Mouse (Mus musculus) bone marrow, adult 2 months (tissue): ENCODE measurements at regions not wholly inside any gene's neighbourhood (a gene's known extent, or its start where the extent isn't known, plus 50 kb on each side); places are given as distances from the start of the nearest gene placed in this dataset.

ENCODE experiments used
- CTCF ChIP-seq: fragments of 200-500 bp; IDR thresholded peaks from 2 replicates; pipeline ENCODE4 v1.5.1; 2011; ENCODE audit warnings: low read length, control low read depth; ENCODE audit not compliant: control insufficient read depth, insufficient read depth
- POLR2A ChIP-seq: fragments of 200-500 bp; IDR thresholded peaks from 2 replicates; pipeline ENCODE4 v1.6.1; 2011; ENCODE audit warnings: low read depth, mild to moderate bottlenecking, control low read depth, low read length, borderline replicate concordance; ENCODE audit not compliant: control insufficient read depth

DNA sequence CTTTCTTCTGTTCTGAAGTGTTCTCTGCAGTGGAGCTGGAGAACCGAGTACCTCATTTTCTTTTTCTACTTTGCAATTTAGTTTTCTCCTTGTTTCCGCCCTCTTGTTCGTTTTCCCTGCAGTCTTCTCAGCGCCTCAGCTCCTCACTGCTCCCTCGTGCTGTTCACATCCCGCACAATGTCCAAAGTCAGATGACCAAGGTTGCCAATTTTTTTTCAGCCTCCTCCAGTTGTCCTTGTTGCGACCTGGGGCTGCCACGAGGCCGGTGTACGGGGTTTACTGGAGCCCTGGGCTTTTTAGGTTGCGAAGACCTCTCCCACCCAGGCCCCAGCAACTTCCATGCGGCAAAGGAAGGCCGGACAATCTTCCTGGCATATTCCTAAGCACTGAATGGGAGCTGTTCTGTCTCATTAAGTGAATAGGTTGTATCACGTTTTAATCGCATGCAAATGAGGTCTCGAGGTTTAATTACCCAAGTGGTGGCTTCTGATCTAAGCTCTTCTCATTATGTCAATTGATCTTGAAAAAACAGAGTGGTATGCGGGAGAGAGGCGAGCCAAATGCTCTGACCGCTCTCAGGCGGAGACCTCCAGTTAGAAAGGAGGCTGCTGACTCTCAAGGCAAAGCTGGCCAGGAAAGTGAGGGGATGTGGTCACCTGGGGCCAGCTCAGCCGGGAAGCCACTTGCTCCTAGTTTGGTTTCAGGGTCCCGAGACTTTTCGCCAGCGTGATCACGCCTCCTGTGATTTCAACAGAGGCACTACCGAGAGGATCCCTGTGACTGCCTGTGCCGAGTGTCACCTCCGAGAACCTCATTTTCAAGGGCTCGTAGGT, 54.6 kb downstream of the Gas1 start:
- TF ChIP-seq CTCF: no peak
- TF ChIP-seq POLR2A: no peak
